Mouse (Mus musculus): ENCODE results near the gene Vmn1r236. TPM values are rescaled to one million over a fixed set of nuclear protein-coding genes. Genes with fewer than 3 reads are reported as not detected.

Vmn1r236 gene
- not detected for total RNA-seq (2023)

GRCm38 (mm10) chr17:21282642-21283041 lies at the start of gene Vmn1r236:
TSS of gene Vmn1r236 (plus strand) at chr17:21282942.

GRCm38 (mm10) chr17:21256111-21256510 lies 26.6 kb upstream of the Vmn1r236 start, which contains the start of gene Vmn1r235:
TSS of gene Vmn1r235 (plus strand) at chr17:21256411.

GRCm38 (mm10) chr17:21311565-21311964 lies 28.8 kb downstream of the Vmn1r236 start, which contains the start of gene Vmn1r237:
TSS of gene Vmn1r237 (plus strand) at chr17:21311865.

Other genes starting within 250 kb of the Vmn1r236 start
- not detected for gene Vmn1r234, start 56.9 kb upstream of the Vmn1r236 start, total RNA-seq (2023)
- not detected for gene Vmn1r235, start 26.5 kb upstream of the Vmn1r236 start, total RNA-seq (2023)
- not detected for gene Vmn1r237, start 28.9 kb downstream of the Vmn1r236 start, total RNA-seq (2023)
- gene Zfp677, start 100.8 kb downstream of the Vmn1r236 start, total RNA-seq (2023), result 1 to 10 TPM; 2.0 to 2.6 TPM
- gene Zfp54, start 140.3 kb downstream of the Vmn1r236 start, total RNA-seq (2023), result 1 to 10 TPM; 1.3 TPM
- gene Zfp51, start 167.4 kb downstream of the Vmn1r236 start, total RNA-seq (2023), result 10 to 100 TPM in 1 of 2 experiments, 1 to 10 TPM in 1; 9.6 to 10.9 TPM
- gene Zfp53, start 206.1 kb downstream of the Vmn1r236 start, total RNA-seq (2023), result 10 to 100 TPM in 1 of 2 experiments, 1 to 10 TPM in 1; 8.9 to 11.2 TPM